Mouse (Mus musculus) activated CD4-positive, CD25-positive, alpha-beta regulatory T cell, adult 4 months (primary cell): ENCODE results near the gene Klf5. TPM values are rescaled to one million over a fixed set of nuclear protein-coding genes. Genes with fewer than 3 reads are reported as not detected.

Experiments used
- ATAC-seq: one replicate; pipeline ENCODE4 v1.8.0; 2017
- polyA plus RNA-seq, 2 experiments: library from polyadenylated mRNA; unstranded; fragments of 100-300 nt; shearing (Covaris generic); gene quantifications; one replicate each; pipeline ENCODE4 v1.2.1; 2017

The Klf5 gene
- polyA plus RNA-seq, 2 experiments from 2014 or later: not detected

DNA sequence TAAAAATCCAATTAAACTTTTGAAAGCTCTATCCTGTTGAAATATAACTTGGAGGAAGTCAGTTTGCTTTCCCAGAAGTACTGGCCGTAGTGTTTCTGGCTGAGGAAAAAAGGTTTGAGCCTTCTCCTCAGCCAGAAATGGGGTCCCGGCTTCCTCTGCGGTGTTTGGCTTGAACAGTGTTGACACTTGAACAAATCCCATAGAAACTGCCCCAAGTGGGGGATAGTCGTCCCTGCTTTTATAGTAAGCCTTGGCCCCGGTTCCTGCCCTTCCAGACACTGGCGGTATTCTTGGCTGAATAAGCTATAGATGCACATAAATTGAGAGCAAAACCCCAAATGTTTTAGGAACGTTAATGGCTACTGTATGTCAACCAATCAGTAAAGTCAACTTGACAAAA, 11.9 kb downstream of the Klf5 start:
- ATAC-seq: no peak

DNA sequence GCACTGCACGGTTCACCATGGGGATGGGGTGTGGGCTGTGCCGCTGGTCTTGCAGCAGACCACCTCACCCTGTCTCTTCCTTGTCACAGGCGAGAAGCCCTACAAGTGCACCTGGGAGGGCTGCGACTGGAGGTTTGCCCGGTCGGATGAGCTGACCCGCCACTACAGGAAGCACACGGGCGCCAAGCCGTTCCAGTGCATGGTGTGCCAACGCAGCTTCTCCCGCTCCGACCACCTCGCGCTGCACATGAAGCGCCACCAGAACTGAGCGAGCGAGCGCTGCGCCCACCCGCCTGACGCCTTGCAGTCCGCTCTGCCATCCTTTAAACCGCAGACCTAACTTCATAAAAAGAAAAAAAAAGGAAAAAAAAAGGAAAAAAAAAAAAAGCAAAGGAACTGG, 14.6 kb downstream of the Klf5 start:
- ATAC-seq: no peak

DNA sequence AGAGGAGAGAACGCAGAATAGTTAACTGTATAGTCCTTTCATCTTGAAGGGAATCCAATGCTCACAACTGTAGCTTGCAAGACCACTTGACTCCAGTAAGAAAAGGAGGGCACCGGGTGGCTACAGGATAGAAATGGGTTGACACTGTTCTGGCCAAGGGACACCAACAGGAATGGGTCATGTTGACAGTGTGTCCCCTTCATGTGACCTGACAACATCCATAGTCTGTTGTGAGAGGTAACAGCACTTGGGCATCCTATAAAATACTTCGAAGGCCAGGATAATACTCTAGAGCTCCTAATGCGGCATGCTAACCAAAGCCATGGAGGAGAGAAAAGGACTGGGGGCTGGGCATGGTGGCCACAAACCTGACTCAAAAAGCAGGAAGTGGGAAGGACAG, 17.8 kb downstream of the Klf5 start:
- ATAC-seq: no peak

DNA sequence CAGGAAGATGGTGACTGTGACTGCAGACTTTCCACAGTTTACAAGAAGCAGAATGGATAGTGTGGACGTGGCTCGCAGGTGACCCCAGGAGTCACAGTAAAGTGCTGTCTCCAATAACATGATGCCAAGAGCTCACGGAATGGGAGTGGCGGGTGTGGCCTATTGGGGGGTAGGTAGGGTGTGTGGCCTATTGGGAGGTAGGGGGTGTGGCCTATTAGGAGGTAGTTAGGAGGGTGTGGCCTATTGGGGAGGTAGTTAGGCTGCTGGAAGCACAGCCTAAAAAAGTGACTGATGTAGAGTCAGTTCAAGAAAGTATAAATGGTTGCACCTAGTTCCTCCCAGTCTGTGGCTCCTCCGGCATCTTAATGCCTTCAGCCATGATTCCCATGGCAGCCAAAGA, 22.2 kb downstream of the Klf5 start:
- ATAC-seq: no peak

DNA sequence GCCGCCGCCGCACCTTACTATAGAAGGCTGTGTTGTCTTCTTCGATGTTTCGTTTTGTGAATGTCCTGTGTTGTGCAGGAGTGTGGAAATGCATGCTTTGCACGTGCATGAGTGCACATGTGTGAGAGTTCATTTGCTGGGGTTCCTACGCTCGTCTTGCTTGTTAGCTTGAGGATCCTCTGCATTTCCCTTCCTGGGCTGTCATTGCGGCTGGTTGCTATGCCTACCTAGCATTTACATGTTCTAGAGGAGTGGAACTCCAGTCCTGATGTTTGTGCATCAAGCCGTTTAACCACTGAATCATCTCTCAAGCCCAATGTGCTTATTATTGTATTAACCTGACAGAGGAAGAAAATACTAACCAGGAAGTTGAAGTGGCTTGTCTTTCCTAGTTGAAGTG, 24.9 kb downstream of the Klf5 start:
- ATAC-seq: no peak

DNA sequence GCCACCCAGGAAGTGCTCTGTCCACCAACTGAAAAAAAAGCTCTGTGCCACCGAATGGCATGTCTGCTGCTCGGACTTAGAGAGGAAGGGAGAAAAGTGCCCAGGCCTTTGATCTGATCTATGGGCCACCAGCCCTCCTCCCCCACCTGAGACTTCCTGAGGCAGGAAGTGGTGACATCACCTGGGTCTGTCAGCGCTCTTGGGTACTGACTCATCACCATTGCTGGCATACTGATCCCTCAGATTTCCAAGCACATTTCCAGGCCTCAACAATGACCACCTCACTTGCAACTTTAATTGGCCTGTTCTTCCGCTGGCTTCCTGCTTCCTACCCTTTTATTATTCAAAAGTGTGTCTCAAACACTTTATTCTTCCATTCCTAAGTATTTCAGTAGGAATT, 26.0 kb downstream of the Klf5 start:
- ATAC-seq: peak; percentile 68

DNA sequence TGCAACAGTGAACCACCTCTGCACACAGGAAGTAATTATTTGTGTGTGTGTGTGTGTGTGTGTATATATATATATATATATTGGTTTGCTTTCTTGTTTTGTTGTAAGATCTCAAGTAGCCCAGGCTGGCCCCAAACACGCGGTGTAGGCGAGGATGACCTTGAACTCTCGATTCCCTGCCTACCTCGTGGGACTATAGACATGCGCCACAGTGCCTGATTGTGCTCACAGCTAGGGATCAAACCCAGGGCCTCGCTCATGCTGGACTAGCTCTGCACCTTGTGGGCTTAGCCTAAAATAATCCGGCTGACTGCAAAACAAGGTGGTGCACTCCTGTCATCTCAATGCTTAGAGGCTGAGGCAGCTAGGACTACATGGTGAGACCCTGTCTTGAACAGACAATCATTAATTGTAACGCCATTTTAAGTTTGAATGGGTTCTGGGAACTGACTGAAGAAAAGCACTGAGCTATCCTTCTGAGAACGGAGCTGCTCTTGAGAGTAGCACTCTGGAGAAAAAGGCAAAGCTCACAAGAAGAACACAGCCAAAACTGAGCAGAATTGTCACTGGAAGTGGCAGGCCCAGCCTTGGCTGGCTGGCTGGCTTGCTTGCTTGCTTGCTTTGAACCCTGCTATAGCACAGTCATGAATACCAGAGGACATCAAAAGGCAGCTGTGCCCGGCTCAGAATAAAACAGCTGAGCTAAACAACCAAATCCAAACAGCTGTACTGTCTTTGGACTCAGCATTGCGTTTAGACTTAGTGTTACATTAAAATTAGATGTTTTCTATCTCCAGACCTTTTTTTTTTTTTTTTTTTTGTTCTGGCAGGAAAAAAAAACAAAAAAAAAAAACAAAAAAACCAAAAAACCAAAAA, 27.3 kb downstream of the Klf5 start:
- ATAC-seq: no peak

DNA sequence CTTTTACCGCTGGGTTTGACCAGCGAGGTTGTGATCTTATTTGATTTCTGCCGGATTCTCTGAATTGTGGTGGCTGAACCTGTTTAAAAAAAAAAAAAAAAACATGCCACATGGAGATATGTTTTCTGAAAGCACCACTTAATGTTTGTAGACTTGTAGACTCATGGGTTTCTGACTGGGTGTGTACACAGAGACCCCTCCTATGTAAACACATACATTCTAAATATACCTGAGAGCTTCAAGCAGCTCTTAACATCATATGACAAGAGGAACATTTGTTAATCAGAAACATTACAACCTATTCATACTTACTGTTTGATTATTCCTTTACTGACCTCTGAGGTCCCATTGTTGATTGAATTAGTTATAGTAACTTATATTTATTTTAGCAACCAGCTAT, 38.1 kb downstream of the Klf5 start:
- ATAC-seq: no peak

DNA sequence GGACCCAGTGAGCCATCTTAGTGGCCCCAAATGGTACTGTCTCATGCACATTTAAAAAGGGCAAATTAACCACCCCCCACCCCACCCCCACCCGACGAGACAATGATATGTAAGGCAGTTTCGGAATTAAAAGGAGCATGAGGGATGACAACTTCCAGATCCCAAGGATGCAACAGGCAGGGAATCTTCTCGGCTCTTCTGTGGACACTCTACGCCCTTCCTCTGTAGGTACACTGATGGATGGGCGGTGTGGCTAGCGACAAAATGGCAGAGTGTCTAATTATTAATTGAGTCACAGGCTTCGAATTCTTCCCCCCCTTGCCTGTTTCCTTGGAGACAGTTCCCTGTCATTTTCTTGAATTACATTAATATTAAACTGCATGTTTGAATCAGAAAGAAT, 40.5 kb downstream of the Klf5 start:
- no peak for ATAC-seq

DNA sequence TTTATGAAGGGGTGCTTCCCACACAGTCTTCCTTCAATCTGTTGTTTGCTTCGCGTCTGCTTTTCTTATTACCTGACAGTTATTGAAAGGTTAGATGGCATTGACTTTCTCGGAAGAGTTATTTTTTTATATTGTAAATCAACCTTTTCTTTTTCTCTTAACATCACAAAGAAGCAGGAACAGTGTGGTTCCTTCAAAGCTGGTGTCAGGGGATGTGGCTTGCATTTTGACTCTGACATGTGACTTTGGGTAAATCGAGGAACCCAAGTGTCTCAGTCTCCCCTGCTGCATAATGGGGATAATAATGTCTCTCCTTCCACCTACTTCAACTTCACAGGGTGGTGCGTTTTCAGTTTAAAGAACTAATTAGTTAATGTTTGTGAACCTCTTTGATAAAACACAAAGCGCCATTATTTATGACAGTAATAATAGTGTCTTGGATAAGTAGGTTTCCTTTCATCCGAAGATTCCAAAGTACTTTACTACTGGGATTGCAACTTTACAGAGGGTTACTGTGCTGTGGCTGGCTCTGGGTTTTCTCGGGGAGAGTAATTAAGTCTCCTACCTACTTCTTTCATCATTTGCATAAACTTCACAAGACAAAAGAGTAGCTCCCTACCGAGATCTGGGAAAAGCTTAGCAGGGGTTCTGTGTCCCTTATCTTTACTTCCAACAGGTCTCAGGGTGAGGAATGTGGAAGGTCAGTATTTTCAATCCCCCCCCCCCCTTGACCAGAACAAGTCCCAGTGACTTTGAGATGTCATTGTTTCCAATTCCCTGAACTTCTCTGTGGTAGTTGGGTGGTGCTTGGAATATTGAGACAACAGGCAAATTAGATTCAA, 41.4 kb downstream of the Klf5 start:
- ATAC-seq: no peak

DNA sequence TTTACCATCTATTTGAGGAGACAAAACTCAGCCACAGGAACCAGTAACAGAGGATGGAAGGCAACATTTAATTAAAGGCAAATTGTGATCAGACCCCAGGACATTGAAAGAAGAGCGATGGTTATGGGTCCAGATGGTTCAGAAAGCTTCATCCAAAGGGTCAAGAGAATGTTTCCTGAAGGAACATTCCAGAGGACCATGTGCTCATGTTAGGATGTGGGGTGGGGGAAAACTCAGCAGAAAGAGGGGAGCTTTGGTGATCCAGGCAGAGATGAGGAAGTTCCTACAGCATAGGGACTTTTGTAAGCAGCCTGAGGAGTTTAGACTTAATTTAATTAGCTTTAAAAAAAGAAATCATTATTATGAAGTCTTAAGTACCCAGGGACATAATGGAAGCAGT, 42.2 kb downstream of the Klf5 start:
- no peak for ATAC-seq

DNA sequence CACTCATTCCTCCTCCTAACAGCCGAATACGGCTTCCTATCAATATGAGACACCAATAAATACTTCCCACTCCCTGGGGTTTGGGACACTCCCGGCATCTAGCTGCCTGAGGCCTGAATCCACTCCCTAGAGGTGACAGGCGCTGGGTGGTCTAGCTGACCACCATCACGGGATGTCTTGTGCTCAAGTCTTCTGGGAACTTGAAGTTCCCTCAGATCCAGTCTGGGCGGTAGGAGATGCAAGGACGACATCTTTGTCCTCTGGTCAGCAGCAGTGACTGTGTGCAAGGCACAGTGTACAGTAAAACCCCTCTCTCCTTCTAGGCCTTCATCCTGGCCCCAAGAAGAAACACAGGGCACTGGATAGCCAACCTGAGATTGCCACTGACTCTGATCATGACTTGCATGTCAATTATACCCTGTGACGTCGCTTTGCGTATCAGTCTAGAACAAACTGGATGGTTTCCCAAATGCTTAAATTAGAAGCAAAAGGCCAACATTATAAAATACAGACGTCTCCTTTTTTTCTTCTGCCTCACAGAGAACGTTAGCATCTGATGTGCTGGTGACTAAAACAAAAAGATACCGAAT, 49.8 kb downstream of the Klf5 start:
- no peak for ATAC-seq

DNA sequence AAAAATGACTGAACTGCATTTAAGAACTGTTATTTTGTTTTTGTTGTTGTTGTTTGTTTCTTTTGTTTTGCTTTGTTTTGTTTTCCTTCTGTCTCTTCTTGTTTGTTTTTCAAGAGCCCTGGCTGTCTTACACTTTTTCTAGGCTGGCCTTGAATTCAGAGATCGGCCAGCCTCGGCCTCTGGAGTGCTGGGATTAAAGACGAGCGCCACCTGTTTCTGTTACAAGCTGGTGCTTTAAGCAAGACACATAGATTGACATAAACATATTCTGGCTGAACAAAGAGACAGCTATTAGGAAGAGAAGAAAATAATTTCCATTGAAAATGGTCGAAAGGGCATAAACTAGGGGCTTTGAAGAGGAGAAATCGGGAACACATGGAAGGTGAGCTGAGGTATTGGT, 51.1 kb downstream of the Klf5 start:
- no peak for ATAC-seq

DNA sequence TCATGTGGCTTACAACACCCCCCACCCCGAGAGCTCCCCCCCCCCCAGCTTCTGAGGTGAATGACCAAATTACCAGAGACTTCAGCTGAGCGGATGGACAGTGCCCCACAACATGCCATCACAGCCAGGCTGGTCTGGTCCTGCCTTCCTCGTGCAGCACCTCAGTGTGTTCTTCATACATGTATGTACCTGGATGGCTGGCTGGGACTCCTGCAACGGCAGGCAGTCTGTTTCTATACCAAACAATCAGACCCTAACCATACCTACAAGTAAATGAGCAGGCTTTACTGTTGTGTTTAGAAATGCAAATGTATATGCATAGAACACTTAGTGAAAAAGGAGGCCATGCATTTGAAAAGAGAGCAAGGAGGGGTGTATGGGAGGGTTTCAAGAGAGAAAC, 54.5 kb downstream of the Klf5 start:
- no peak for ATAC-seq

DNA sequence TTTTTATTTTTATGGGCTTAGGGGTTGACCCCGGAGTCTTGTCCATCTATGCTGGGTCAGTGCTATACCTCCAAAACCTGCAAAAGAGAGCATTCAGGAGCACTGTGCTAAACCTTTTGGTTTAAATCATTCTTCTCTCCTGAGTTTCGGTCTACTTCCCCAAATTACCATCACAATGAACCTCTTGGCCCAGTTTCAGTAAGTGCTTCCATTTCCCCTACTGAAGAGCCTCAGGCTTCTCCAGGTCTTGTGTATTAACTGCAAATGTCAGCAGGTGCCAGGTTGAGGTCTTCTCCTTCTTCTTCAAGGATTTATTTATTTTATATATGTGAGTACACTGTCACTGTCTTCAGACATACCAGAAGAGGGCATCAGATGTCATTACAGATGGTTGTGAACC, 55.6 kb downstream of the Klf5 start:
- no peak for ATAC-seq

DNA sequence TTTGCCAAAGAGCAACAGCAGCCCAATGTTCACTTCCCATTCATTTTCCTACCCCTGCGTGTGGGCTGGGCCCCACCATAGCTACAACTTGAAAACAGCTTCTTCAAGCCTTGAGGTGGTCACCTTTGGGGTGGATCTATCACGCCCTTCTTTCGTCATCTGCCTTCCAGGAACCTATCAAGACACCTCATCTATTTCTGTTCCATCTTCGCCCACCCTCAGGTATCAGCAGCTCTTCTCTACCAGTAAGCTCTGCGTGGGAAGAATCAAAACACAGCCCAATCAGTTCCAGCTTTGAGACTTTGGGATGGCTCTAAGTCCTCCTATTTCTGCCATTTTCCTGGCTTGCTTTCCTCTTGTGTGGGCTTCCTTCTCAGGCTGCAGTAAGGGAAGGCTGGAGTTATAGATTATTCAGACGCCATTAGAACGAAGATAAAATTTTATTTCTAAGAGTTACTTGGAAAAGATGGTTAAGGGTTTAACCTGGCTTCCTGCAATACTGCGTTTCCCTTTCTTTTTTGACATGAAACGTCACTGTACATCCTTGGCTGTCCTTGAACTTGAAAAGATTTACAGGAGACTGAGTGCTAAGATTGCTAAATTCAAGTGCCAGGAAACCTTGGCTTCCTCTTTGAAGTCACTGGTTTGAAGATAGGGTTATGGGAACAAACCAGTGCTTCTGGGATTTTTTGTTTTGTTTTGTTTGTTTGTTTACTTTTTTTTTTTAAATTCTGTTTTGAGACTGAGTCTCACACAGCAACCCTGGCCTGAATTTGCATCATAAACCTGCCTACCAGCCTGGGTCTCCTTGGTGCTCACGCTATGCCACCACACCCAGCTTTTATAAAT, 56.5 kb downstream of the Klf5 start:
- ATAC-seq: no peak

DNA sequence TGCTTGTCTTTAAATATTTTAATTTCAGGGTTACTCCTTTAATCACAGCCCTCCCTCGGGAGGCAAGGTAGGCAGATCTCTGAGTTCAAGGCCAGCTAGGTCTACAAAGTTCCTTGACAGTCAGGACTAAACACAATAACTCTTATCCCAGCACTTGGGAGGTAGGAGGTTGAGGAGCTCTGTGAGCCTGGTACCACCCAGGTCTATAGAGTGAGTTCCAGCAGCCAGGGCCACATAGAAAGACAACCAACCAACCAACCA, 57.0 kb downstream of the Klf5 start:
- no peak for ATAC-seq

DNA sequence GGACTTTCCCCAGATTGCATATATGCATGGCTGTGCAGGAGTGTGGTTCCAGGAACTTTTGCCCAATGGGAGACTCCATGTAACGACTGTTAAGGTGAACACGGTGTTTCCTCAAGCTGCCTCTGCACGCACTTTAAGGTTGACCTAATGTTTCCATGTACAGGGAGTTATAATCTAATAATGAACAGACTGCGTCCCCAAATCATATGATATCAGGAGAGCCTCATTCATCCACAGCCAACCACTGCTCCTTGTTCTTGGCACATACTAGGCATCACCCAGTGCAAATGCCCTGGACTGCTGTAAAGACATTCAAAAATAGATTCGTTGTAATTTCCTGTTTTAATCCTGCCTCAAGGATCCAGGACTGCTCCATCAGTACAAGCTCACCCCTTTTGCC, 64.5 kb downstream of the Klf5 start:
- no peak for ATAC-seq

DNA sequence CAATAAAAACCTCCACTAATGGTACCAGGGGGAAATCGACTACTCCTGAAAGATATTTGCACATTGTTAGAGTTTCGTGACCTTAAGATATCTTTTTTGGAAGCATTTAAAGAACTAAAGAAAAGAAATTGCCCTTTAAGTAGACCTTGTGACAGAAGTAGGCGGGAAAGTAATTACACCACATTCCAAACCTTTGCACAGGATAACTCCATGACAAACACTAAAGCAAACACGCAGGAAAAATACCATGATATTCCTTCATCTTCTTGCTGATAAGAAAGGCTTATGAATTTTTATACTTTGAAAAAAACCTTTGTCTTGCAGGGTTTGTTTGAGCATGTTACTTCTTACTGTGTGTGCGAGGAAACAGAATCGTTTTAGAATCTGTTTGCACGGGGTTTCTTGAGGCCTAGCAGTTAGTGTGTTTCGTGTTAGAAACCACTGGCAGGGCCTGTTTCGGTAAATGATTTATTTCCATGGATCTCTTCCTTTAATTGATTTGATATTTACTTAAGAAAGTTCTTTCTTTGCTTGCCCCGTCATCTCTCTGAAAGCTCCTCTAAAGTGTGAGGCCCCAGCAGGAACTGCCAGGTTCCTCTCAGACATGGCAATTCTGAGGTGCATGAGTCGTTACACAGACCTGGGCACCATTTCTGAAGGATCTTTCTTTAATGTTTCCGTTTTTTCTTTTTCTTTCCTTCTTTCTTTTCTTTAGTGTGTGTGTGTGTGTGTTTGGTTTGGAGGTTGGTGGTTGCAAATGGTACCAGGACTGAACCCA, 65.7 kb downstream of the Klf5 start:
- no peak for ATAC-seq
